Comparison of ENCODE assay signal across 7 mouse cellular contexts in the genomic region with DNA sequence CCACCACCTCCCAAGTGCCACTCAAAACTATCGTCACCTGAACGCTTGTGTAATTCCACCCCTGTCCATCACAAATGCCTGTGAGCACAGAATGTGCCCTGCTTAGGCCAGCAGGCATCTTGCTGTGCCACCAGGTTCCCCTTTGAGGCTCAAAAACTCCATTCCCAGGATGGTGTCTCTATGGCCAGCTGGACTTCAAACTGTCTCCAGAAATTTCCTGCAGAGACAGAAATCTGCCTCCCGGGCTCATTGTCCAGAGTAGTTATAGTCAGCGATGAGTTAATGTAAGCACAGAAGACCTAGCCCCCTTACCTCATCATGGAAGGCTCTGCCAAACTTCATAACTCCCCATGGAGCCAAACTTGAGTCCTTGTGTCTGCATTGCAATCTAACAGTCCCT.
"Had no signal": no experiment of that assay in that cellular context is flagged by ENCODE, and none has a peak within 500 bp of the region (broad histone marks: within the 10 kb centered on the region; RNA-seq: fewer than 3 reads in every experiment).

No protein-coding gene starts in this region.

- DNase-seq: kidney, postnatal 10 days; kidney, postnatal 36 days; layer of hippocampus, postnatal 36 days; right cerebral cortex, postnatal 4 days; thymus, adult 2 months; thymus, postnatal 14 days; thymus, postnatal 4 days had no signal
